Mouse (Mus musculus): ENCODE measurements at regions not wholly inside any gene's neighbourhood (a gene's known extent, or its start where the extent isn't known, plus 50 kb on each side); places are given as distances from the start of the nearest gene placed in this dataset.

- DNase-seq (ENCODE audit: low read depth, low spot score), result no peak
Observed at GRCm38 (mm10) chr16:95815206-95815731, 113.4 kb downstream of the Ets2 start.

GRCm38 (mm10) chr16:95814513-95815118 is 112.7 kb downstream of the Ets2 start:
- no peak for DNase-seq (ENCODE audit: low read depth, low spot score)

GRCm38 (mm10) chr16:95811092-95811491 is 109.2 kb downstream of the Ets2 start:
- no peak for DNase-seq (ENCODE audit: low read depth, low spot score)

- no peak for DNase-seq (ENCODE audit: low read depth, low spot score)
Observed at GRCm38 (mm10) chr16:95809127-95809876, 107.4 kb downstream of the Ets2 start.

GRCm38 (mm10) chr16:95806510-95806909 is 104.6 kb downstream of the Ets2 start:
- no peak for DNase-seq (ENCODE audit: low read depth, low spot score)

GRCm38 (mm10) chr16:95804199-95804598 is 102.3 kb downstream of the Ets2 start:
- DNase-seq (ENCODE audit: low read depth, low spot score), result no peak

- DNase-seq (ENCODE audit: low read depth, low spot score), result no peak
Observed at GRCm38 (mm10) chr16:95802641-95803040, 100.8 kb downstream of the Ets2 start.

- no peak for DNase-seq (ENCODE audit: low read depth, low spot score)
Observed at GRCm38 (mm10) chr16:95802207-95802606, 100.3 kb downstream of the Ets2 start.

- no peak for DNase-seq (ENCODE audit: low read depth, low spot score)
Observed at GRCm38 (mm10) chr16:95800911-95801442, 99.1 kb downstream of the Ets2 start.

GRCm38 (mm10) chr16:95798582-95798981 is 96.7 kb downstream of the Ets2 start:
- peak; percentile 42 for DNase-seq (ENCODE audit: low read depth, low spot score)

- DNase-seq (ENCODE audit: low read depth, low spot score), result no peak
Observed at GRCm38 (mm10) chr16:95798099-95798498, 96.2 kb downstream of the Ets2 start.

GRCm38 (mm10) chr16:95797141-95797540 is 95.3 kb downstream of the Ets2 start:
- DNase-seq (ENCODE audit: low read depth, low spot score), result no peak

- no peak for DNase-seq (ENCODE audit: low read depth, low spot score)
Observed at GRCm38 (mm10) chr16:95794876-95795275, 93.0 kb downstream of the Ets2 start.

GRCm38 (mm10) chr16:95794281-95794727 is 92.4 kb downstream of the Ets2 start:
- DNase-seq (ENCODE audit: low read depth, low spot score), result peak; percentile 87

- DNase-seq (ENCODE audit: low read depth, low spot score), result no peak
Observed at GRCm38 (mm10) chr16:95790691-95791090, 88.8 kb downstream of the Ets2 start.

GRCm38 (mm10) chr16:95789548-95789947 is 87.7 kb downstream of the Ets2 start:
- no peak for DNase-seq (ENCODE audit: low read depth, low spot score)

GRCm38 (mm10) chr16:95781681-95782080 is 79.8 kb downstream of the Ets2 start:
- DNase-seq (ENCODE audit: low read depth, low spot score), result no peak

GRCm38 (mm10) chr16:95780431-95780830 is 78.6 kb downstream of the Ets2 start:
- DNase-seq (ENCODE audit: low read depth, low spot score), result no peak

GRCm38 (mm10) chr16:95778845-95779722 is 77.2 kb downstream of the Ets2 start:
- DNase-seq (ENCODE audit: low read depth, low spot score), result no peak

GRCm38 (mm10) chr16:95778173-95778572 is 76.3 kb downstream of the Ets2 start:
- DNase-seq (ENCODE audit: low read depth, low spot score), result no peak

GRCm38 (mm10) chr16:95776610-95777363 is 74.9 kb downstream of the Ets2 start:
- DNase-seq (ENCODE audit: low read depth, low spot score), result no peak

Data from forelimb bud, embryonic 11.5 days (tissue).